Mouse (Mus musculus) heart, adult 2 months (tissue): ENCODE results near the gene Ap1s1. TPM values are rescaled to one million over a fixed set of nuclear protein-coding genes. Genes with fewer than 3 reads are reported as not detected.

Experiments
- DNase-seq, 2 experiments: peaks; one replicate each; pipeline ENCODE4 v3.0.0; 2021
- H3K27ac ChIP-seq: fragments of 200-600 bp; 2 replicates; pipeline ENCODE4 v1.8.1; 2022
- H3K27me3 ChIP-seq: fragments of 200-500 bp; 2 replicates; pipeline ENCODE4 v1.6.1; 2012; ENCODE audit warnings: mild to moderate bottlenecking, low read length, inconsistent platforms, mixed read lengths; ENCODE audit not compliant: control insufficient read depth, insufficient read depth
- H3K36me3 ChIP-seq: fragments of 200-500 bp; 2 replicates; pipeline ENCODE4 v1.6.1; 2012; ENCODE audit warnings: low read length, inconsistent platforms; ENCODE audit not compliant: control insufficient read depth, insufficient read depth
- H3K4me1 ChIP-seq: fragments of 200-500 bp; 2 replicates; pipeline ENCODE4 v1.6.1; 2011; ENCODE audit warnings: low read length; ENCODE audit not compliant: control insufficient read depth, insufficient read depth
- H3K4me3 ChIP-seq: fragments of 200-600 bp; 2 replicates; pipeline ENCODE4 v1.8.1; 2022
- H3K79me2 ChIP-seq: fragments of 200-500 bp; replicated peaks from 2 replicates; pipeline ENCODE4 v1.6.1; 2012; ENCODE audit warnings: mild to moderate bottlenecking, inconsistent platforms, low read length, moderate library complexity, mixed read lengths; ENCODE audit not compliant: control insufficient read depth, insufficient read depth
- H3K9ac ChIP-seq: fragments of 200-500 bp; 2 replicates; pipeline ENCODE4 v1.6.1; 2012; ENCODE audit warnings: low read depth, mild to moderate bottlenecking, control low read depth, inconsistent platforms, low read length, mixed read lengths
- CTCF ChIP-seq: fragments of 200-600 bp; IDR thresholded peaks from 2 replicates; pipeline ENCODE4 v1.8.1; 2022; ENCODE audit warnings: antibody characterized with exemption, mild to moderate bottlenecking, moderate library complexity
- EP300 ChIP-seq: fragments of 200-500 bp; IDR thresholded peaks from 2 replicates; pipeline ENCODE4 v1.6.1; 2011; ENCODE audit warnings: low read depth, low read length, control low read depth; ENCODE audit not compliant: insufficient read depth
- POLR2A ChIP-seq: fragments of 200-500 bp; IDR thresholded peaks from 2 replicates; pipeline ENCODE4 v1.6.1; 2011; ENCODE audit warnings: mild to moderate bottlenecking, low read depth, low read length, control low read depth; ENCODE audit not compliant: insufficient read depth
- WGBS: fragments of 180-500 bp; shearing (Covaris S2); methylation state at CpG from one replicate; pipeline ENCODE4 v1.1.7; 2018; 5-methylcytosine and 5-hydroxymethylcytosine counted together
- intact Hi-C: fragments of 180-260 bp; cut with DNase I; formaldehyde crosslinking; loops from one replicate; pipeline ENCODE4 v1.15.1; 2025
- polyA plus RNA-seq: library from polyadenylated mRNA; depleted of rRNA; stranded (reverse); fragments of >200 nt; gene quantifications from 2 replicates; pipeline ENCODE4 v1.2.3, GENCODE M21; 2012
- total RNA-seq, 2 experiments: library from RNA; stranded (reverse); gene quantifications; 2 replicates each; pipeline ENCODE4 v1.2.3; 2021

The Ap1s1 gene
- total and polyA plus RNA-seq, 3 experiments, result 23.4 to 36.8 (median 33.9) TPM

DNA sequence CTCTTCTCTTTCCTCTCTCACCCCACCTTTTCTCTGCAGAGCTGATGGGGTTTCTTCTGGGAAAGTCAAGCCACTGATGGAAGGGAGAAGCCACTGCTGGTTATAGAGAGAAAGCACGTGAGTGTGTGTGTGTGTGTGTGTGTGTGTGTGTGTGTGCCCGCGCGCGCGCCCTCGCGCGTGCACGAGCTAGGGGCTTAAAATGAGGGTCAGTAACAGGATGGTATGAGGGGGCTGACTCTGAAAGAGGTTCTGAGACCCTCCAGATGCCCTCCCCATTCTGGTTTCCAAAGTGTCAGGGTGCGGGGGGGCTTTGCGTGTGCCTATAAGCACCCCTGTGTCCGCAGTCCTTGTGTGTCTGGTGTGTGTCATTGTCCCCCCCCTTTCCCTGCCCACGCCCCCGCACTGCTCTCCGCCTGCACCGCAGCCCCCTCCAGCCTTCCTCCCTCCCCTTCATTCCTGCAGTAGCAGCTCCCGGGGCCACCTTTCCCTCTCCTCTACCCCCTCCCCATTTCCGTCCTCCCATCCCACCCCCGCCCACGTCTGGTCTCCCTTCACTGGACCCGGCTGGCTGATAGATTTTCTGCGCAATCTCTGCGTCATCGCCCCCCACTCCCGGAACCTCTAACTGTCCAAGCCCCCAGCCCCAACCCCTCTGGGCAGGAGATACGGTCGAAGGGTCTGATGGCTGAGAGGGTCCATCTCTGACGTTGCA, 17.2 kb downstream of the Ap1s1 start:
- intact Hi-C loops, result loop anchor here (5.0 kb wide), 1 partner anchor 34 kb away; no protein-coding TSS in a partner anchor
- Histone ChIP-seq H3K4me3 (no peak overlapping the region), H3K27ac (no peak overlapping the region), H3K27me3 (peaks cover 18% of the 10 kb centered on the region), H3K4me1 (peaks cover 2% of the 10 kb centered on the region), H3K9ac (no peak overlapping the region), H3K36me3 (no peaks in the 10 kb centered on the region), H3K79me2 (no peaks in the 10 kb centered on the region)
- no peak for DNase-seq
- 4% methylated on average over 29 of the region's 29 CpGs for WGBS
- TF ChIP-seq EP300, result no peak
- TF ChIP-seq CTCF, result no peak
- no peak for TF ChIP-seq POLR2A

DNA sequence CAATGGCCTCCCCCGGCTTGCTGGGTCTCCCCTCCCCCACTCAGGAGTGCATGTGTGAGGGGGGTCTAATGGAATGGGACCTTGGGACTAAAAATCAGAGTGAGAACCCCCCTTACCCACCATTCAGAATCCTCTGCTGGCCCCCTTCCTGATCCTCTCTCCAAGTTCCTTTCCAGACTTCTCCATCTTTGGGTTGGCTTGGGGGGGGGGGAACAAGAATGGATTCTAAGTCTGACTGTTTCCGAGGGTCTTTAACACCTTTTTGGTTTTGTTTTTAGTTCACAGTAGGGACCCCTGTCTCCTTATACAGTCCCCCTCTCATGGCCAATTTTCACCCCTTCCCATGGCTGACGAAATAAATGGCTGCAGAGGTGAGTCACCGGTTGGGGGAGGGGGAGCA, 19.8 kb downstream of the Ap1s1 start, which contains the start of gene Vgf:
Gene Vgf (plus strand): TSS at position 301 of the 400 bp plus-strand sequence.
- Histone ChIP-seq H3K36me3 (no peaks in the 10 kb centered on the region), H3K79me2 (no peaks in the 10 kb centered on the region), H3K27ac (no peak within 1 kb of the TSS), H3K27me3 (peaks cover 18% of the 10 kb centered on the region), H3K4me1 (no peaks in the 10 kb centered on the region), H3K4me3 (no peak within 1 kb of the TSS), H3K9ac (no peak within 1 kb of the TSS)
- no peak for DNase-seq
- WGBS, result 13% methylated on average over 4 of the region's 4 CpGs
- intact Hi-C loops, result loop anchor here (5.0 kb wide), 1 partner anchor 36 kb away; no protein-coding TSS in a partner anchor
- TF ChIP-seq EP300 (no peak), CTCF (no peak), POLR2A (no peak)

DNA sequence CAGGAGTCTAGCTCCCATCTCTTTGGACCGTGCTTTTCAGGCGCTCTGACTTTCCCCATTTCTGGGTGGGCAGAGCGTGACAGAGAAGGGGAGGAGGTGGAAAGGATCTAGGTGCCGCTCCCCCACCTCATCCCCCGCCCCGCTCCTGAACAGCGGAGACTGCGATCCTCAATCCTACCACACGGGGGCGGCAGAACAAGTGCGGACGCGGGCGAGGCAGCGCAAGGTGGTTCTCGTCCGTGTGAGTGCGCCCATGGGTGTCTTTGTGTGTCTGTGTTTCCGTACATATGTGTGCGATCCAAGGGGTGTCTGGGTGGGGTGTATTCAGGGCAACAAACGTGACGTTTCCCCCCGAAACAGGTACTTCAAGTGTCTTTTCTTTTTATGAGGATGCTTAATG, 20.8 kb downstream of the Ap1s1 start:
- Histone ChIP-seq H3K79me2 (no peaks in the 10 kb centered on the region), H3K9ac (no peak overlapping the region), H3K27me3 (peaks cover 14% of the 10 kb centered on the region), H3K4me3 (no peak overlapping the region), H3K4me1 (no peaks in the 10 kb centered on the region), H3K27ac (no peak overlapping the region), H3K36me3 (no peaks in the 10 kb centered on the region)
- DNase-seq, result peak; percentile 71 to 89
- intact Hi-C loops, result loop anchor here (1.0 to 5.0 kb wide), 2 partner anchors 37 to 82 kb away; no protein-coding TSS in a partner anchor
- WGBS, result under 1% methylated on average over 23 of the region's 23 CpGs
- TF ChIP-seq POLR2A, result no peak
- TF ChIP-seq EP300, result 0 out of 2 replicates have a peak, but pooled peaks have one; percentile 29
- 0 out of 2 replicates have a peak, but pooled peaks have one; percentile 100 for TF ChIP-seq CTCF

DNA sequence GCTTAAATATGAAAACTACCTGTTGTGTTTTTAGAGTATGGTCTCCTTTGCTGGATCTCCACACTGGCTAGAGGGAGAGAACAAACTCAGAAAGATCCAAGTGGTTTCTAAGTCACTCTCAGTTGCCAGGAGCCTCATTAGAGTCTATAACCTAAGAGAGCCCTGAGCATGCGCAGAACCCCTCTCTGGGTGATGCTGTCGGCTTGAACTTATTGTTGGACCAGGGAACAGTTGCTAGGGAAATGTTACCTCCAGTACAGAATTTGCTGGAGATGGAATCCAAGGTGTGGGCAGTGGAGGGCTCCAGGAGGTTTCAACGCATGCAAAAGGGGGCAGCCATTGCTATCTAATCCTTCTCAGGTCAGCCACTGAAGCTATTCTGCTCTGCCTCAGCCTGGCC, 21.6 kb downstream of the Ap1s1 start:
- TF ChIP-seq EP300 (no peak), CTCF (no peak)
- Histone ChIP-seq H3K27me3 (peaks cover 7% of the 10 kb centered on the region), H3K27ac (no peak overlapping the region), H3K36me3 (no peaks in the 10 kb centered on the region), H3K4me1 (no peaks in the 10 kb centered on the region), H3K4me3 (no peak overlapping the region), H3K79me2 (no peaks in the 10 kb centered on the region), H3K9ac (no peak overlapping the region)
- DNase-seq, result no peak
- intact Hi-C loops, result no loop called here
- 41% methylated on average over 3 of the region's 3 CpGs for WGBS

DNA sequence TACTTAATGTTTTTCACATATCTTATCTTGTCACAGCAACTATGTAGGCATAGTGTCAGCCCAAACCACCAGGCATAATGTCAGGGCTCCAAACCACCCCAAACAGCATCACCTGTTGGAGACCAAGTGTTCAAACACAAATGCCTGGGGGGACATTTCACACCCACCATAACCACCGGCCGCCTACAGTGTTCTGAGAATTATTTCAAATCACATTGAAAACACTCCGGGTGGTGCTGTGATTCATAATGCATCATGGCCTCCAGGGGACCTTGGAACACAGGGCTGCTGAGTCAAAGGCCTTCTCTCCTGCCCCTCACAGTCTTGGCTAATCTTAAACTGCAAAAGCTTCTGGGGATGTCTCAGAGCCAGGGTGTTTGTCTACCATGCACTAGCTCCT, 30.0 kb downstream of the Ap1s1 start:
- Histone ChIP-seq H3K27ac (no peak overlapping the region), H3K4me3 (no peak overlapping the region), H3K36me3 (no peaks in the 10 kb centered on the region), H3K9ac (no peak overlapping the region), H3K27me3 (no peaks in the 10 kb centered on the region), H3K79me2 (no peaks in the 10 kb centered on the region), H3K4me1 (no peaks in the 10 kb centered on the region)
- intact Hi-C loops, result no loop called here
- 82% methylated on average over 3 of the region's 3 CpGs for WGBS
- no peak for TF ChIP-seq CTCF
- no peak for TF ChIP-seq POLR2A
- TF ChIP-seq EP300, result no peak
- no peak for DNase-seq

DNA sequence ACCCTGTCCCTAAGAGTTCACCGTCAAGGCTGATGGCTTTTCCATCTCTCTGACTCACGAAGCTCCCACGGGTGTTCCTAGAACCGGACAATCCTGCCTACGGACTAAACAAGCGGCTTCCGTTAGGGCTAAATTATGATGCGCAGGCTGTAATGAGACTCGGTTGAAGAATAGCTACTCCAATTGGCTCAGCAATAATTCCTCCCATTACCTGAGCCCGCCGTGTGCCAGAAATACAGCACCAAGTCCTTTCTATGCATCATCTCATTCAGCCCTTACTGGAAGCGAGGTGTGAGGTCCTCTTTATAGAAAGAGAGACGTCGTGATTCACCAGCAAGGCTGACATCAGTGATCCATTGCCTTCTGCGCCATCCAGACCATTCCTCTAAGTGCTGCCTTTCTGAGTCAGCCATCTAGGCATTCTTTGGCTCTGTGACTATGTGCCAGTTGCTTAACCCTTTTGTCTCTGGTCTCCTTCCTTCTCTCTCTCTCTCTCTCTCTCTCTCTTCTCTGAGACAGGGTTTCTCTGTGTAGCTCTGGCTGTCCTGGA, 33.5 kb downstream of the Ap1s1 start:
- TF ChIP-seq EP300 (no peak), CTCF (no peak), POLR2A (no peak)
- intact Hi-C loops, result no loop called here
- 61% methylated on average over 15 of the region's 15 CpGs for WGBS
- no peaks in the 10 kb centered on the region for H3K36me3 ChIP-seq
- no peaks in the 10 kb centered on the region for H3K79me2 ChIP-seq
- H3K4me3 ChIP-seq, result no peak overlapping the region
- H3K27ac ChIP-seq, result no peak overlapping the region
- H3K4me1 ChIP-seq, result no peaks in the 10 kb centered on the region
- no peak overlapping the region for H3K9ac ChIP-seq
- DNase-seq, result no peak
- H3K27me3 ChIP-seq, result no peaks in the 10 kb centered on the region
